Mouse (Mus musculus): Measurements from ENCODE around the gene Capn13.
"Not testable (repeated sequence)": the region's sequence is repeated elsewhere in the genome, so short reads cannot be mapped to it uniquely, and the experiment has no call there.

The Capn13 gene

DNA sequence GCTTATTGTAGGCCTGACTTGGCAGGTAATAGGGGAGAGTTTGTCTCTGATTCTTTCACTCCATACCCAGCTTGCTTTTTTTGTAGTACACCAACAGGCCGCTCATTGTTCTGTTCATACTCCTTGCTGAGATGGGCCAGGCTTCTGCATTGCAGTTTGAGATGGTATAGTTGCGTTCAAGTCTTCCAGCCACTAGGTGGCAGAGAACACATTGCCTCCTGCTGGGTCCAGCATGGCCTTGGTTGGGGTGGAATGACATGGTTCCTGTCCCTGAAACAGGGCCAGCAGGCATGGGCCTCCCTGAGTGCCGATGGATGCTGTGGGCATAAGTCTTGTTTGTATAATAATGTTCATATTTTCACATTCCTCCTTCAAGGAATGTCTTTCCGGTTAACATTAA lies 122.9 kb downstream of the Capn13 start:
- no peak for DNase-seq (ENCODE audit: low read depth, low spot score)

DNA sequence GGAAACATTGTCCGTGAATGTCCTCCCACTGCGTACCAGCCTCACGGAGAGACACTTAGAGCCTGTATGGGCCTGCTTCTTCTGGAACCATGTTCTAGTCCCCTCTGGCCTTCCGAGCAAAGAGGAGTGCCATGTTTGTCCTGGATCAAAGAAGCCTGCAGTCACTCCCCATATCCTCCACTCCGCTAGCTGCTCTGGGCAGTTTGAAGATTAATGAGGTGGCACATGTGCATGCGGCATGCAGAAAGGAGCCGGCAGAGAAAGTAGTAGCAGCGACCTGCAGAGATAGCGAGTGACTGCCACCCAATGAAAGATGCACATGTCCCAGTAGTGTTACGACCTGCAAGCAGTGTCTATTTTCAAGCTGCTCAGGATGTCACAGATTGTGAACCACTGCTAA lies 125.6 kb downstream of the Capn13 start:
- DNase-seq (ENCODE audit: low read depth, low spot score): no peak

DNA sequence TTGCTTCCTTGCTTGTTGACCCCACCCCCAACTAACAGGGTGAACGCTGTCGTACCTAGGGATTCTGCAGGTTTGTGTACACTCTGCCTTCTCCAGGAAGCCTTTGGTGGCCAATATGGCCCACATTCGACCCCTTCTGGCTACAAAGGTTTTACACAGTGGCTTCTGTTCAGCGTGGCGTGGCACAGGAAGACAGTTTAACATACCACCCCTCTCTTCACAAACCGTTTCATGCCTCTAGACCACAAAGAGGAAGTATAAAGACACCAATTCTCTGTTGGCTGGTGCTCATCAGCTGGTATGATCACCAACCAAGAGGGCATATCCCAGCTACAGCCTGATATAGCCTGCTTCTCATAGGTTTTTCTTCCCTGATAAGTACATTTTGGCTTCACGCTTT lies 126.9 kb downstream of the Capn13 start:
- no peak for DNase-seq (ENCODE audit: low read depth, low spot score)

DNA sequence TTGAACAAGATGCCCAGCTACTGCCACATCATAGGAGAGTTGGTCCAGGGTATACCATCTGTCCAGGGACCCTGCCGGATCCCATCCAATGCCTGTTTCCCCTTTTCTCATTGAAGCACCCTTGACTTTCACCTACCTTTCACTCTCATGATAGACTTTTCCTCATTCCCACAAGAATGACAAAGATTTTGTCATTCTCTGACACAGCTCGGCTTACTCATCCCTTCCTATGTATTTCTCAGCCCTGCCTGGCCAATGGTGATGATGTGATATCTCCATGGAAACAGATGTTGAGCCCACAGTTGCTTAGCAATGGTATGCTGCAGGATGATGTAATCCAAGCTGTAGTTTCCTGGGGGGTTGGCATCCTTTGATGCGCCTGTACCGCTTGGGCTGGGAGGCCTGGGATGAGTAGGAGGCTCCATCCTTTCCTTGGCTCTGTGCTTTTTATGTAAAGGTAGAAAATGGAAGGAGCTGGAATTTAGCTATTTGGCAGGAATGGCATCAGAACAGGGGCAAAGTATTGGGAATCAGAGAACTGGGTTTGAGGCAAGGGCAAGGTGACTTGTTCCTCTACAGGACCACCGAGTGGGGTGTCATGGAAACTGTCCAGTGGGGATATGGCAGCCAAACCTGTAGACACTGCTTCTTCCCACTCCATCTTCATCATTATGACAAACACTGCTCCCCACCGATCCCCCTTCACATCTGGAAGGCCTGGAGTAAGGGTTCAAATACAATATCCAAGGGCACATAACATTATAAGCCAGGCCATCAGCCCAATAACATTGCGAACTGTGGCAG lies 128.7 kb downstream of the Capn13 start:
- DNase-seq (ENCODE audit: low read depth, low spot score): no peak

DNA sequence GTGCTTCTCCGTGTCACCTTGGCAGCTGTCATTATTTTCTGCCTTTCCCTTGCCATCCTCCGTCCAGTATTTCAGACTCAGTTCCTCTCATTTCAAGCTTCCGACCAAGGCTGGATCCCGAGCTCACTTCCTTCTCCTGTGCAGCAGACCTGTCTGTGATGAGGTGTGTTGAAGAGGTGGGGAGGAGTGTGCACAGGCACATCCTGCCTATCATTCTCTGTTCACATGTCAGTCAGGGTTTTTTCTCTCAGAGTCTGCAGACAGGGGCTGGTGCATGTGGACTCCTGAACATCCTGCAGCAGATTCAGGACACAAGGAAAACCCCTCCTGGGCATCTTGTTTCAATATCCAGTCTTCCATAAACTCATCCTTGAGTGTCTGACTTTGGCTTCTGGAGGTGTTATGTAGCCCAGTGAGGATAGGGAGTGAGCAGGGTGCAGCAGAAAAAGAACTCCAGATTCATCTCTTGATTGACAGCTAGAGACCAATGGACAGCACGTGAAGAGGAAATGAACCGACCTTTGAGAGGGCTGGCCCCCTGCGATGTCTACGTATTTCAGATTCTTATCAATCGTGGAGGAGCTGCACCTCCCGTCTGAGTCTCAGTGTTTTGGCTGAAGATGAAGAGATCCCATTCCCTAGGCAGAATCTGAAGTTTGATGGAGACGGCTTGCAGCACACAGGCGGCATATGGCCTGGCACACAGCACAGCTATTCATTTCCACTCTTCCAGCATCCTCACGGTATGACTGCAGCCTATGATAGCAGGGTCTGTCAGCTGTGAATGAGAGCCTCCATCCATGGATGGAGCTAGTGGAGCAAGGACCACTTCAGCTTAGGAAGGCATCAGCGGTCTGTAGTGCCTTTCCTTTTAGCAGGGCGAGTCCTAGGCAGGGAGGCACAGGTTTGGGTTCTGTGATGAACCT lies 129.5 kb downstream of the Capn13 start:
- DNase-seq (ENCODE audit: low read depth, low spot score): no peak

DNA sequence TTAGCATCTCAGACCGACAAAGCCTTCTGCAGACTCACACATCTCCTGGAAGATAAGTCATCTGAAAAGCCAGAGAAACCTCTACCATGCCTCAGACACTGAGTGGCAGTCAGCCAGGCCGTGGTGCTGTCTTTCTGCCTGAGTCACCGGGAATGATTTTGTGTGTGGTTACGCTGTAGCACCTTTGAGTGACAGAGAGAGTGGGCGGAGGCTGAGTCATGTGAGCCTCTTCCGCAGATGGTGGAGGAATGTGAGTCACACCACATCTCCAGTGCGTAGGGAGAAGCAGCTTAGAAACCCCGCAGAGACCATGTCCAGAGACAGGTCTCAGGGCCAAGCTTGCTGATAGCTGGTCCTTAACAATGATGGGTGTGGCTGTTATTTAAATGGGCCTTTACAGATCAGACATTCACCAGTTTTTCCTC lies 137.6 kb downstream of the Capn13 start:
- DNase-seq (ENCODE audit: low read depth, low spot score): no peak

DNA sequence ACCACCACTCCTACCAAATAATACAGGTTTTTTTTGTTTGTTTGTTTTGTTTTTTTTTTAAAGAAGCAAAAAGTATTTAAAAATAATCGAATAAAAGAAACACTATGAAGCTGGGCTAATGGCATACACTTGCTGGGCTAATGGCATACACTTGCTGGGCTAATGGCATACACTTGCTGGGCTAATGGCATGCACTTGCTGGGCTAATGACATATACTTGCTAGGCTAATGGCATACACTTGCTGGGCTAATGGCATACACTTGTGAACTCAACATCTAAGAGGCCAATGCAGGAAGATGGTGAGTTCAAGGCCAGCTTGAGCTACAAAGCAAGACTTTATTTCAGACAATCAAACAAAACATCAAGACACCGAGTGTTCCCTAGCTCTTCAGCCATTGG lies 138.1 kb downstream of the Capn13 start:
- DNase-seq (ENCODE audit: low read depth, low spot score): no peak

DNA sequence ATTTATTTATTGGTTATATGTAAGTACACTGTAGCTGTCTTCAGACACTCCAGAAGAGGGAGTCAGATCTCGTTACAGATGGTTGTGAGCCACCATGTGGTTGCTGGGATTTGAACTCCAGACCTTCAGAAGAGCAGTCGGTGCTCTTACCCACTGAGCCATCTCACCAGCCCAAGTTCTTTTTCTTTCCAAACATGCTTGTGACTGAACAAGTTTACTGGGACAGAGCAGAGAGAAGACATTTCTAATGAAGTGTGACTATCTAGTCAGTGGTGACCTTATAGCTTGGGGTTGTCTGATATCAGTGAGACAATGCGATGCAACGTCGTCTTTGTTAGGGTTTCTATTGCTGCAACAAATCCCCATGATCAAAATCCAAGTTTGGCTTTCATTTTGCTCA lies 141.4 kb downstream of the Capn13 start:
- not testable (repeated sequence) for DNase-seq (ENCODE audit: low read depth, low spot score)

DNA sequence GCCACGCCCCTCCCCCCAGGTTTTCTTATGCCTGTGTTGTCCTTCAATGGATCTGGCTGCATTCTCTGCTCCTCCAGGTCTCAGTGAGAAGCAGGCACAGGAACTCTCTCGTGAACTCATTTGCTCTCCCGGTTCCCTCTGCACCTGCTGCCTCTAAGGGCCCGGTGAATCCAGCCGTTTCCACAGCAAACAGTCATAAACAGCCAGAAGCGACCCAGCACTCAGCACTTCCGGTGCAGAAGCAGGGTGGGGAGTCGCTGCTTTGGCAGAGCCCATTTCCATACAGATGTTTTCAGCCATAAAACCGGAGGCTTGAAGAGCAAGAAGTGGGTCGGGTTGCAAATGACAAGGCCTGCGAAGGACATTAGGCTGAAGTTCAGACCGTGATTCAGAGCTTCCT lies 142.0 kb downstream of the Capn13 start:
- no peak for DNase-seq (ENCODE audit: low read depth, low spot score)
